Mouse (Mus musculus) hindbrain, embryonic 14.5 days (tissue): Measurements from ENCODE around the gene F7. TPM values are rescaled to one million over a fixed set of nuclear protein-coding genes. Genes with fewer than 3 reads are reported as not detected.
"Not testable (repeated sequence)": the region's sequence is repeated elsewhere in the genome, so short reads cannot be mapped to it uniquely, and the experiment has no call there.

Source experiments
- ATAC-seq: fragments of 200-750 bp; cut with Nextera tagmentation; 2 replicates; pipeline ENCODE4 v1.8.0; 2017; ENCODE audit warnings: moderate number of reproducible peaks, mild to moderate bottlenecking, moderate TSS enrichment, moderate library complexity; ENCODE audit not compliant: low FRiP score
- DNase-seq: peaks from one replicate; pipeline ENCODE4 v3.0.0-alpha.2; 2015; ENCODE audit warnings: low spot score
- H3K27ac ChIP-seq: fragments of 300-500 bp; sonication (generic); 2 replicates; pipeline ENCODE4 v1.5.1; 2014; ENCODE audit warnings: mild to moderate bottlenecking, moderate library complexity
- H3K27me3 ChIP-seq: fragments of 300-500 bp; sonication (generic); 2 replicates; pipeline ENCODE4 v1.6.1; 2014; ENCODE audit warnings: mild to moderate bottlenecking, low read length, mixed read lengths; ENCODE audit not compliant: control insufficient read depth, insufficient read depth
- H3K36me3 ChIP-seq: fragments of 300-500 bp; sonication (generic); replicated peaks from 2 replicates; pipeline ENCODE4 v1.6.1; 2014; ENCODE audit not compliant: control insufficient read depth, insufficient read depth
- H3K4me1 ChIP-seq: fragments of 300-500 bp; sonication (generic); replicated peaks from 2 replicates; pipeline ENCODE4 v1.6.1; 2014; ENCODE audit warnings: antibody characterized with exemption, low read length, mixed read lengths; ENCODE audit not compliant: control insufficient read depth, insufficient read depth
- H3K4me2 ChIP-seq: fragments of 300-500 bp; sonication (generic); replicated peaks from 2 replicates; pipeline ENCODE4 v1.6.1; 2014; ENCODE audit warnings: mild to moderate bottlenecking, moderate library complexity
- H3K4me3 ChIP-seq: fragments of 300-500 bp; sonication (generic); replicated peaks from 2 replicates; pipeline ENCODE4 v1.5.1; 2014; ENCODE audit warnings: mild to moderate bottlenecking, low read length
- H3K9ac ChIP-seq: fragments of 300-500 bp; sonication (generic); 2 replicates; pipeline ENCODE4 v1.6.1; 2014
- H3K9me3 ChIP-seq: fragments of 300-500 bp; sonication (generic); 2 replicates; pipeline ENCODE4 v1.6.1; 2016; ENCODE audit warnings: low read length; ENCODE audit not compliant: control insufficient read depth
- WGBS: fragments of 180-500 bp; shearing (Covaris S2); extraction: QIAGEN DNeasy Blood & Tissue Kit; methylation state at CpG from one replicate; pipeline ENCODE4 v1.1.7; 2014; 5-methylcytosine and 5-hydroxymethylcytosine counted together
- polyA plus RNA-seq: library from polyadenylated mRNA; unstranded; fragments of >200 nt; fragmentation: Nextera tagmentation; extraction: Ambion mirVana; gene quantifications from 2 replicates; pipeline ENCODE4 v1.2.1, GENCODE M21; 2014

Gene F7
- polyA plus RNA-seq, 1 experiment from 2014 or later: not detected

DNA sequence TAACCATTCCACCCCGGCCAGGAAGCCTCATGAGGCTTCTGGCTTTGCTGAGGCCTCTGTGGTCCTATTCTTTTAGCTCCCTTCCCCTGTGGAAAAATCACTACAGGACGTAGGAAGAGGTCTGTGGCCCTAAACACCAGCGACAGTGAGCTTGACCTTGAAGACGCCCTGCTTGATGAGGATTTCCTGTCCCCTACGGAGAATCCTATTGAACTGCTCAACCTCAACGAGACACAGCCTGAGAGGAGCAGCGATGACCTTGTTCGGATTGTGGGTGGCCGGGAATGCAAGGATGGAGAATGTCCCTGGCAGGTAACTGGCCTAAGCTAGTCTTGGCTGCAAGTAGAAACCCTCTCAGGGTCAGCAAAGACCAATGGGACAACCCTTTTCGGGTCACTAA lies 24.7 kb downstream of the F7 start:
- ATAC-seq: no peak
- H3K27me3 ChIP-seq: no peaks in the 10 kb centered on the region
- no peaks in the 10 kb centered on the region for H3K4me1 ChIP-seq
- H3K9ac ChIP-seq: no peak overlapping the region
- no peak overlapping the region for H3K4me2 ChIP-seq
- WGBS: 72% methylated on average over 10 of the region's 10 CpGs
- no peak for DNase-seq
- no peak overlapping the region for H3K27ac ChIP-seq
- no peak overlapping the region for H3K4me3 ChIP-seq
- H3K9me3 ChIP-seq: peaks cover 13% of the 10 kb centered on the region; the same call in 1 of the 2 replicates
- no peaks in the 10 kb centered on the region for H3K36me3 ChIP-seq

DNA sequence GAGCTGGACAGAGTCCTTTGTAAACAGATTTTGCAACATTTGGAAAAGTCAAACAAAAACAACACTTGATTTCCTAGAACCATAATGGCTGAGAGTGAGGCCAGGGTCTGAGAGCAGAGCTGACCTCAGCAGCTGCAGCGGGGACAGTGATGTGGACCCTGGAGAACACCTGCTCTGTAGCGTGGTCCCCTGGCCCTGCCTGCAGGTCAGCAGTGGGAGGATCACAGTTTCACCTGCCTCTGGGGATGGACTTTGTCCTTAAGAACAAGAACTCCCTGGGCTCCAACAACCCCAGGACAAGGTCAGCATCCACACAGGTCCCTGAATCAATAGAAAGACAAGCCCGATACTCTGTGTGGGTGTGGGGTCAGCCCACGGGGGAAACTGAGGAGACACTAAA lies 31.5 kb downstream of the F7 start:
- 93% methylated on average over 4 of the region's 4 CpGs for WGBS
- ATAC-seq: no peak

DNA sequence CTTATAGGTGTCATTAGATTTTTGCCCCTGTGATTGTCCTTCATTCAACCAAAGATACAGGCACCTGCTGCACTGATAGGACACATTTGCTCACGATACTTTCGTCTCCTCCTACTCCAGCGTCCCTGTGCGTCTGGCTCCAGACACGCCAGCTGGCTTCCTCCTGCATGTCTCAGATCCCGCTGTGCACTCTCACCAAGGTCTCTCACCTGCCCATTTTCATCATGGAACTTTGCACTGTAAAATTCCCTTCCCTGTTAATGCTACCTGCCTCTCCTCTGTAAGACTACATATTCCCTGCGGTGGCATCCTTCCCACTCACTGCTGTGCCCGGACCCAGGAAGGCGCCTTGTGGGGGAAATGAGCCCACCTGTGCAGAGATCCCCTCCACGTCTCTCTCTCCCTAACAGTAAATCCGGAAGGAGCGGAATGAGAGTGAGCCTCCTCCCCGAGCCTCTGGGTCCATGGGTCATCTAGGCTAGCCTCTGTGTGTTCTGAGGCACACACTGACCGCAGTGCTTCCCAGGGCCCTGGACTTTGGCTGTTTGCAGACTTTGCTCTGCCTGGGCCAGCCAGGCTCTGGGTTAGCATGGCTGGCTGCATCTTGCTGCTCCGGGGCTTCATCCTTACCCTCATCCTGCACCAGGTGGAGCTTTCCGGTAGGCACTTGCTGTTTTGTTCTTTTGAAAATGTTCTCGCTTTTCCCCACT lies 34.8 kb downstream of the F7 start, which contains the start of gene Proz:
Gene Proz (plus strand): TSS at position 474 of the 710 bp plus-strand sequence.
- Histone ChIP-seq H3K27ac (no peak within 1 kb of the TSS), H3K4me1 (no peaks in the 10 kb centered on the region), H3K9me3 (no peaks in the 10 kb centered on the region), H3K36me3 (no peaks in the 10 kb centered on the region), H3K27me3 (no peaks in the 10 kb centered on the region), H3K4me2 (no peak within 1 kb of the TSS), H3K4me3 (no peak within 1 kb of the TSS), H3K9ac (no peak within 1 kb of the TSS)
- 81% methylated on average over 17 of the region's 17 CpGs for WGBS
- ATAC-seq (no peak), DNase-seq (no peak)

More for the DNA sequence above, 31.5 kb downstream of the F7 start:
- no peak overlapping the region for H3K4me3 ChIP-seq
- H3K4me1 ChIP-seq: no peaks in the 10 kb centered on the region
- DNase-seq: no peak
- H3K36me3 ChIP-seq: no peaks in the 10 kb centered on the region
- no peaks in the 10 kb centered on the region for H3K9me3 ChIP-seq
- H3K4me2 ChIP-seq: no peak overlapping the region
- H3K27ac ChIP-seq: no peak overlapping the region
- no peaks in the 10 kb centered on the region for H3K27me3 ChIP-seq
- no peak overlapping the region for H3K9ac ChIP-seq

DNA sequence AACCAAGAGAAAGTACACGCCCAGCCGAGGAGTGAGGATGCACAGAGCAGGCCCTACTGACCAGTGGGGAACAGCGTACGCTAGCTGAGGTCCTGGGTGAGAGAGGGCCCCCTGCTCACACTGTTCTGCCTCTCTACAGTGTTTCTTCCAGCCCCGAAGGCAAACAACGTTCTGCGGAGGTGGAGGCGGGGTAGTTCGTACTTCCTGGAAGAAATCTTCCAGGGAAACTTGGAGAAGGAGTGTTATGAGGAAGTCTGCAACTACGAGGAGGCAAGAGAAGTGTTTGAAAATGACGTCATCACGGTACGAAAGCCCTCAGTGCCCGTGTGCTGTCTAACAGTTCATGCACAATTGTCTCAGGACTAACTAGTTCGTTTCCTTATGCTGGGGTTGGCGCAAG lies 37.3 kb downstream of the F7 start:
- ATAC-seq (no peak), DNase-seq (no peak)
- H3K4me3 ChIP-seq: no peak overlapping the region
- no peaks in the 10 kb centered on the region for H3K4me1 ChIP-seq
- no peak overlapping the region for H3K4me2 ChIP-seq
- no peaks in the 10 kb centered on the region for H3K27me3 ChIP-seq
- 85% methylated on average over 16 of the region's 16 CpGs for WGBS
- no peaks in the 10 kb centered on the region for H3K36me3 ChIP-seq
- no peaks in the 10 kb centered on the region for H3K9me3 ChIP-seq
- H3K27ac ChIP-seq: no peak overlapping the region
- no peak overlapping the region for H3K9ac ChIP-seq

DNA sequence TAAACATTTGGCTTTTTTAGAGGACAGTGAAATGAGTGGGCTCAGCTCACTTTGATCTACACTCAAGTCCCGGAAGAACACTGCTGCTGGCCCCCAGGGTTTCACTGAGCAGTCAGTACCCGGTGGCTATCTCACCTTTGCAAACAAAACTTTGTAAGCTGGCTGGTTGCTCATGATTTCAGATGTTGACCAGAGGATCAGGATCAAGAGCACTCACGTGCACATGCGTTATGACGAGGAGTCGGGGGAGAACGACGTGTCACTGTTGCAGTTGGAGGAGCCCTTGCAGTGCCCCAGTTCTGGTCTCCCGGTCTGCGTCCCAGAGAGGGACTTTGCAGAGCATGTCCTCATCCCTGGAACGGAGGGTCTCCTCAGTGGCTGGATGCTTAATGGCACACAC lies 47.4 kb downstream of the F7 start:
- ATAC-seq (no peak), DNase-seq (no peak)
- 93% methylated on average over 11 of the region's 11 CpGs for WGBS
- no peaks in the 10 kb centered on the region for H3K4me1 ChIP-seq
- H3K27ac ChIP-seq: no peak overlapping the region
- H3K36me3 ChIP-seq: peaks cover 54% of the 10 kb centered on the region
- no peaks in the 10 kb centered on the region for H3K27me3 ChIP-seq
- H3K9ac ChIP-seq: no peak overlapping the region
- H3K9me3 ChIP-seq: no peaks in the 10 kb centered on the region
- H3K4me2 ChIP-seq: no peak overlapping the region
- H3K4me3 ChIP-seq: no peak overlapping the region

DNA sequence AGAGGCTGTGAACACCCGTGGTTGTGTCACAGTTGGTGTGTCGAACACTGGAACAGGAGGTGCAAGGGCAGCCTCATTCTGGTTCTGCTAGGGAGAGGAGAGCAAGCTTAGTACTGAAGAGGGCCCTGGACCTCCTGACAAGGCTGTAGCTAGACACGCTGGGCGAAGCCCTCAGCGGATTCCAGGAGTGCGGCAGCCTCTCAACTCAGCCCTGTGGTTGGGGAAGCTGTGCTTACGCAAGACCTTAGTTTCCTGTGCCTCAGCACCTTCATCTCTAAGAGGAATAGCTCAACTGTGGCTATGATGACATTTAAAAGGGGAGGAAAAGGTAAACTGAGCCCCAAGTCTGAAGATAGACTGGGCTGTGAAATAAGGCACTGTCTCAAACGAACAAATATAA lies 49.2 kb downstream of the F7 start:
- DNase-seq (no peak), ATAC-seq (no peak)
- H3K4me3 ChIP-seq: no peak overlapping the region
- no peaks in the 10 kb centered on the region for H3K9me3 ChIP-seq
- no peak overlapping the region for H3K4me2 ChIP-seq
- peaks cover 72% of the 10 kb centered on the region for H3K36me3 ChIP-seq
- no peaks in the 10 kb centered on the region for H3K27me3 ChIP-seq
- H3K27ac ChIP-seq: no peak overlapping the region
- 95% methylated on average over 8 of the region's 8 CpGs for WGBS
- H3K9ac ChIP-seq: no peak overlapping the region
- H3K4me1 ChIP-seq: no peaks in the 10 kb centered on the region

DNA sequence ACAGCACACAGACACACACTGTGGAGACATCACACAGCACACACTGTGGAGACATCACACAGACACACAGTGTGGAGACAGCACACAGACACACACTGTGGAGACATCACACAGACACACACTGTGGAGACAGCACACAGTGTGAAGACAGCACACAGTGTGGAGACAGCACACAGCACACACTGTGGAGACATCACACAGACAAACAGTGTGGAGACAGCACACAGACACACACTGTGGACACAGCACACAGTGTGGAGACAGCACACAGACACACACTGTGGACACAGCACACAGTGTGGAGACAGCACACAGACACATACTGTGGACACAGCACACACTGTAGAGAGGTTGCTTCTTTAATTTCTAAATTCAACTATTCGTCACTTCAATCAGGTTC lies 49.7 kb downstream of the F7 start:
- H3K9ac ChIP-seq, H3K4me1 ChIP-seq, H3K4me2 ChIP-seq, H3K4me3 ChIP-seq, DNase-seq, H3K9me3 ChIP-seq, H3K27me3 ChIP-seq, ATAC-seq, H3K27ac ChIP-seq: not testable (repeated sequence)
- peaks cover 78% of the 10 kb centered on the region for H3K36me3 ChIP-seq
- WGBS: 100% methylated on average over 1 of the region's 1 CpGs

DNA sequence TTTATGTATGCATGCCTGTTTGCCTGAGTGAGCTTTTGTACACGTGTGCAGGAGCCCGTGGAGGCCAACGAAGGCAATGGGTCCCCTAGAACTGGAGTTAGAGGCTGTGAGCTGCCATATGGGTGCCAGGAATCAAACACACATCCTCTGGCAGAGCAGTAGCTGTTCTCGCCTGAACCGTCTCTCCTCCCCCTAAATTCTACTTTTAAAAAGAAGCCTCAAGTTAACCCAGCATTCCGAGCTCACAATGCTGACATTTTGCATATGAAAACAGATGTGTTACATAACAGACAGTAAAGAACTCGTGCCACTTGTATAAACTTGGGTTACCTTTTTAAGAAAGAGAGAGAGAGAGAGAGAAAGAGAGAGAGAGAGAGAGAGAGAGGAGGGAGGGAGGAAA lies 51.7 kb downstream of the F7 start:
- Histone ChIP-seq H3K27ac (no peak overlapping the region), H3K9ac (no peak overlapping the region), H3K4me2 (no peak overlapping the region), H3K4me3 (no peak overlapping the region), H3K9me3 (no peaks in the 10 kb centered on the region), H3K4me1 (no peaks in the 10 kb centered on the region), H3K27me3 (no peaks in the 10 kb centered on the region), H3K36me3 (peaks cover 97% of the 10 kb centered on the region)
- no peak for DNase-seq
- no peak for ATAC-seq
- WGBS: 88% methylated on average over 7 of the region's 7 CpGs
